Mouse (Mus musculus): ENCODE results near the gene Gm45716.

- TF ChIP-seq CTCF (IDR thresholded peaks at IDR 0.05; ENCODE audit: extremely low read depth, insufficient read length, insufficient replicate concordance, low read depth, low read length), result no peak
- no peak for TF ChIP-seq POLR2A (IDR thresholded peaks at IDR 0.05; ENCODE audit: low read depth, low read length)
These were observed 39.8 kb downstream of the Gm45716 start for GRCm38 (mm10) chr11:90227000-90227922.
